Mouse (Mus musculus) gastrocnemius, postnatal 25 days (tissue): Measurements from ENCODE around the gene Havcr1. TPM values are rescaled to one million over a fixed set of nuclear protein-coding genes. Genes with fewer than 3 reads are reported as not detected.
"Not testable (repeated sequence)": the region's sequence is repeated elsewhere in the genome, so short reads cannot be mapped to it uniquely, and the experiment has no call there.

Experiments
- DNase-seq: peaks from one replicate; pipeline ENCODE4 v3.0.0; 2022
- long read RNA-seq, 2 experiments: library from polyadenylated mRNA; stranded (forward); transcript quantifications; one replicate each; pipeline ENCODE4 v2.0.0; 2021
- total RNA-seq, 2 experiments: library from RNA; stranded (reverse); gene quantifications; 1 replicate in 1 of 2; 2 replicates in 1 of 2; pipeline ENCODE4 v1.2.3; 2021

Gene Havcr1
- not detected for total RNA-seq
- long read RNA-seq, experiment 1 = 0 reads
- long read RNA-seq, experiment 2 = 0 reads

- DNase-seq = not testable (repeated sequence)
Measured at GRCm38 (mm10) chr11:46735076-46735475, at the start of gene Havcr1. Gene Havcr1 (plus strand): TSS chr11:46735080.

- no peak for DNase-seq
Measured at GRCm38 (mm10) chr11:46690136-46690535, 44.7 kb upstream of the Havcr1 start.

GRCm38 (mm10) chr11:46695849-46696248, 39.0 kb upstream of the Havcr1 start:
- DNase-seq = not testable (repeated sequence)

DNA sequence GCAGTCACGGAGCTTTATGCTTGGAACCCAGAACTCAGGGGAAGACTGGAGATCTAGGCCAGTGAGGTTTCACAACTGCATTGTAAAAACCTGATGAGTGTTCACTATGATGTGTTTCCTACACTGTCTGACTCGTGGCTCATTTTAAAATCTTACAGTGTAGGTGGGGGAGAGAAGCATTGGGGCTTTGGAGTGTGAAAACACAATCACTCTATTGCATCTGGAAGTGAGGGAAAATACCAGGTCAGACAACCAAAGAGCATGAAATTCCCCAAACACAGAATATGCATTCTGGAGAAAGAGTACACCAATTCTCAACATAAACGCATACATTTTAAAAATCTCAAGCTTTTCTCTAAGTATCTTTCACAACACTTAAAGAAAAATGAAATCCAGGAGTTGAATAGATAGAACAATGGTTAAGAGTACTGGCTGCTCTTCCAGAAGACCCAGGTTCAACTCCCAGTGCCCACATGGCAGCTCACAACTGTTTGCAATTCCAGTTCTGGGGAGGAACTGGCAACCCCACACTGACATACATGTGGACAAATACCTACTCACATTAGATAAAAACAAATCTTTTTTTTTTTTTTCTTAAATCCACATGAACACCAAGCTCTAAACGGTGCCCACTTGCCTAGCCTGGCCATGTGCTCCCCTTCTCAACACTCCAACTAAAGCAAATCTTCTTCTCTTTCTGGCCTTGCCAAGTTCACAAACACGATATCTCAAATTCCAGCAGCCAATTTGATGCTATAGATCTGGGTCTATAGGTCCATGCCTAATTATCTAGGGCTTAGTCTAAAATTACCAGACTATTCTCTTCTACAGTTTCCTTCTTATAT, 37.2 kb upstream of the Havcr1 start:
- DNase-seq = no peak

DNA sequence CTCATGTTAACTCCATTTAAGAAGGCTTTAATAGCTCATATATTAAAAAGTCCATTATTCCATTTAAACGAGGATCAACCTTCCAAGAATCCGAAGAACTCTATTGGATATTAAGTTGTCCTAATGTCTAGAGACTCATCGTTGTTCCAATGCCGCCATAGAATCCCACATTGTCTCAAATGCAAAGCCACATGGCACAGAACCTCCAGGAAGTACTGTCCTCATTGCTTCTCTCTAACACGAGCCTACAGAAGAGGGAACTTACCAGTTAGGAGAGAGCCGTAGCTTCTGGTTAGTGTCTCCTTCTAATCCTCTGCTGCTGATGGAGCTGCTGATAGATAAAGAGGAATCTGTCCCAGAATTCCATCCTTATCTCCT, 36.6 kb upstream of the Havcr1 start:
- no peak for DNase-seq

DNA sequence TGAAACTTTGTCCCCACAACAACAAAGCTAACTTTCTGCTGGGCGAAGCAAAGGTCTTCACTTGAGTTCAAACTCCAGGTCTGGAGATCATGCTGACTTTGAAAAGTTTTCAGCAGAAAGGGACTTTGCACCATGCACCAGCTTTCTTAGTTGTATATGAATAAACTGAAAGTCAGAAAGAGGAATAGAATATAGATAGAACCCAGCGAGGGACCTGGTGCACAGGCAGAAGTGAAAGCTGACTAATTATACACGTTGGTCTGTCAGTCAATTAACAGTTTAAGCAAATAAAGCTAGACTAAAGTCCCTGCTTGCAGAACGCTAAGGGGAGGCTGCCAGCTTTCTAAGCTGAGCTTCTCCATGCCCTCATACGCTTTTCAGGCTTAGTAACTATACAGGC, 36.0 kb upstream of the Havcr1 start:
- DNase-seq = no peak

- DNase-seq = no peak
Measured at GRCm38 (mm10) chr11:46706664-46707356, 28.1 kb upstream of the Havcr1 start, which contains the start of gene Timd2. Gene Timd2 (minus strand): TSS chr11:46707061.

GRCm38 (mm10) chr11:46731541-46732070, 3.3 kb upstream of the Havcr1 start:
- DNase-seq = no peak

GRCm38 (mm10) chr11:46733242-46733789, 1.6 kb upstream of the Havcr1 start:
- no peak for DNase-seq

- no peak for DNase-seq
Measured at GRCm38 (mm10) chr11:46734617-46735016, 263 bp upstream of the Havcr1 start.

DNA sequence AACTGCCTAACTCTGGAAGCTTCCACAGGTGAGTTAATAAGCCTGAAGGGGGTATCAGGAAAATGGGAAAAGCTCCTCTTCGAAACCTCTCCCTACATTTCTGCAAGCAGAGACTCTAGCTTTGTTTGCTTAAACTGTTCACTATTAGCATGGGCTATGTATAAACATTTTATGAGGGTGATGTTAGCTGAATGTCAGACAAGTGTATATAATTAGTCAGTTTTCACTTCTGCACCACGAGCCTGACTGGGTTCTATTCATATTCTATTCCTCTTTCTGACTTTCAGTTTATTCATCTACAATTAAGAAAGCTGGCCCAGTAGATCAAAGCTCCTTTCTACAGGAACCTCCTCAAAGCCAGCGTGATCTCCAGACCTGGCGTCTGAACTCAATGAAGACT, 4.6 kb downstream of the Havcr1 start:
- no peak for DNase-seq

DNA sequence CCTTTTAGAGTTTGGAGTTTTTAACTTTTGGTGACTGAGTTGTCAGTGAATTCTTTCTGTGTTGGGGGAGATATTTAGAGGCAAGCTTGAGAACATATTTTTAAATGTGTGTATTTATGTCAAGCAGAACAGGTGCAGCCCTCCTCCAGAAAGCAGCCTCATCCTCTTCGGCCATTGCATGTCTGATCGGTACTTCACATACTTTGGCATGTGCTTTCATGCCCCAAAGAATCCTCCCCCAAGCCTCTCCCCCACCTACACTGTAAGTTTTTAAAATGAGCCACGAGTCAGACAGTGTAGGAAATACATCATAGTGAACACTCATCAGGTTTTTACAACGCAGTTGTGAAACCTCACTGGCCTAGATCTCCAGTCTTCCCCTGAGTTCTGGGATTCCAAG, 6.0 kb downstream of the Havcr1 start:
- DNase-seq = no peak

DNA sequence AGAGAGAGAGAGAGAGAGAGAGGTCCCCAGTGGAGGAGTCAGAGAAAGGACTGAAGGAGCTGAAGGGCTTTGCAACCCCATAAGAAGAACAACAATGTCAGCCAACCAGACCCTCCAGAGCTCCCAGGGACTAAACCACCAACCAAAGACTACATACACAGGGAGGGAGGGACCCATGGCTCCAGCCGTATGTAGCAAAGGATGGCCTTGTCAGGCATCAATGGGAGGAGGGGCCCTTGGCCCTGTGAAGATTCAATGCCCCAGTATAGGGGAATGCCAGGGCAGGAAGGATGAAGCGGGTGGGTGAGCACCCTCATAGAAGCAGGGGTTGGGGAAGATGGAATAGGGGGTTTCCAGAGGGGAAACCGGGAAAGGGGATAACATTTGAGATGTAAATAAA, 6.8 kb downstream of the Havcr1 start:
- DNase-seq = no peak

GRCm38 (mm10) chr11:46747996-46748395, 13.1 kb downstream of the Havcr1 start:
- no peak for DNase-seq

GRCm38 (mm10) chr11:46753662-46754061, 18.8 kb downstream of the Havcr1 start:
- DNase-seq = no peak

GRCm38 (mm10) chr11:46754669-46755068, 19.8 kb downstream of the Havcr1 start:
- no peak for DNase-seq

DNA sequence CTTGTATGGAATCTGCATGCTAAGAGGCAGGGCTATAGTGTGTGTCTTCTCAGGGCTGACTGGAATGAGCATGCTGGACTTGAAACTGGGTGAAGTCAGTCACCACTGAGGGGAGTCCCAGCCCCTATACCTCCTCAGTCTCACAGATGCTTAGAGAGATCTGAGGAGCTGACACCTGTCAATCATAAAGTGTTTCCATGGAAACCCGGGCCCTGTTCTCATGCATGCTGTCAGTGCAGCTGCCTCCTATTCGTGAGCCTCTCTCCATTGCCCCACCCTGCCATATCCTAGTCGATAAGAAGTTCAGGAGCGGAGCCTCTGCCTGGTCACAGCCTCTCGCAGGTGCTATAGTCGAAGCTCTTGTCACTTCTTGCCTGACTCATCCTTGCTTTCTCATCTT, 20.8 kb downstream of the Havcr1 start:
- DNase-seq = not testable (repeated sequence)

- no peak for DNase-seq
Measured at GRCm38 (mm10) chr11:46776879-46777278, 42.0 kb downstream of the Havcr1 start.

DNA sequence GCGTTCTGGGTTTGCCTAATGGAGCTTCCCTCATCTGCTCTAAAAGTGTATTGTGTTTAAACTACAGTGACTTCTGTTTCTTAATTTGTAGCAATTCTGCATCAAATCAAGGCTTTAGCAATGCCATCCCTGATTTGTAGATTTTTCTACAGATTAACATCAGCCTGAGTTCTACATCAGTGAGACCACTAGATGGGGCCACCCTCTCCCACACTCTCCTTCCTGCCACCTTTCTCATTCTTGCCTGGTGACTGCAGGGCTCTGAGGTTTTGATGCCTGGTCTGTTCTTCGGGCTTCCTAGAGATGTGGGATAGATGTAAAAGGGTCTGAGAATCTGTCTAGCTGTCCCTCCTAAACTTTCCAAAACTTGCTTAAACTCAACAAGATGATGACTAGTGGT, 44.9 kb downstream of the Havcr1 start:
- no peak for DNase-seq

DNA sequence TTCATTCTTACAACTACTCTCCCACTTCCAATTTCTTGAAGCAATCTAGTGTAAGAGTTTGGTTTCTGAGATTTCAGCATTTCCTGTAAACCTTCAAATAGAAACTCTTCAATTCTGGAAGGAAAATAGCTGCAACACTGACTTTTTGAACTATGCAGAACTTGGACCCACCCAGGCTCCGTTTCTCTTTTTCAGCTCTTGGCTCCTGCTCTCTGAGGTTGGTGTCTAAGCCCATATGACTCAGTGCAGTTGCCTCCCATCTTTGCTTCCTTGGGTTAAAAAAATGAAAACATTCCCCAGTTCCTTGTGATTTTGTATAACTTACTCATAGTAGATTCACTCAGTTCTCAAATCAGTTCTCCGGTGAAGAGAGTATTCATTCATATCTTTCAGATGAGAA, 69.6 kb downstream of the Havcr1 start:
- DNase-seq = no peak

- DNase-seq = no peak
Measured at GRCm38 (mm10) chr11:46810511-46810910, 75.6 kb downstream of the Havcr1 start, which contains the start of gene Timd4. Gene Timd4 (plus strand): TSS chr11:46810800.

DNA sequence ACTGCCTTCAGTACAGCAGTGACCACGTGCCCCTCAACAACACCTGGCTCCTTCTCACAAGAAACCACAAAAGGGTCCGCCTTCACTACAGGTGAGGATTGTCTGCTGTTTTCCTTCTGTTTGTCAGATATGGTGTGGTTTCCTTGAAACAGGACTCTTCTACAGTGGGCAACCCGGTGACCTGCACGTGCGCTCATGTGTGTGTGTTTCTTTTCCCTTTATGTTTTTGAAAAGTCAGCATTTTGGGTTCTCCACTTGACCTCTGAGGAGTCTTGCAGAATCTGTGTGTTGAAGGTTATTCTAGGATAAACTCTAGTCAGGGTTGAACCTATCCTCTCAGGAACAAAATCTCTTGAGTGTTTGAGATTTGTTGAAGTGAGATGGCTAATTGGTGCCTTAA, 82.8 kb downstream of the Havcr1 start:
- DNase-seq = no peak

DNA sequence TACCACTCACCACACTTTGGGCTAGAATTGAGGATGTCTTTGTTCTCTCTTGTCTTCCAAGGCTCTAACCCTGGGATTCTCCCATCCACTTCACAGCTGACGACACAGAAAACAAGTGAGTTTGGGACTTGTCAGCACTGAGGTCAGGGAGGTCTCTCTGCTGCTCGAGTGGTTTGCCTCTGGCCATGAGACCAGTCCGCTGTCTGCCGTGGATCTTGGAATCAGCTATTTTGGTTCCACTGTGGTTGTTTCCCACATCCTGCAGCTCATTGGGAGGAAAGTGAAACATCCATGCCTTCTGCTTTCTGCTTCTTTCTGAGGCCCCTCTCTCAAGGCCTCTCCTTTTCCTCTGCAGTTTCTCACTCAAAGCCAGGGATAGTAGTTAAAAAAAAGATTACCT, 85.0 kb downstream of the Havcr1 start:
- DNase-seq = no peak
